Mouse (Mus musculus): ENCODE measurements around the gene Exoc8. TPM values are rescaled to one million over a fixed set of nuclear protein-coding genes. Genes with fewer than 3 reads are reported as not detected.

The Exoc8 gene
- total and polyA plus RNA-seq, 3 experiments: 9.5 to 16.9 TPM; not detected in 1

DNA sequence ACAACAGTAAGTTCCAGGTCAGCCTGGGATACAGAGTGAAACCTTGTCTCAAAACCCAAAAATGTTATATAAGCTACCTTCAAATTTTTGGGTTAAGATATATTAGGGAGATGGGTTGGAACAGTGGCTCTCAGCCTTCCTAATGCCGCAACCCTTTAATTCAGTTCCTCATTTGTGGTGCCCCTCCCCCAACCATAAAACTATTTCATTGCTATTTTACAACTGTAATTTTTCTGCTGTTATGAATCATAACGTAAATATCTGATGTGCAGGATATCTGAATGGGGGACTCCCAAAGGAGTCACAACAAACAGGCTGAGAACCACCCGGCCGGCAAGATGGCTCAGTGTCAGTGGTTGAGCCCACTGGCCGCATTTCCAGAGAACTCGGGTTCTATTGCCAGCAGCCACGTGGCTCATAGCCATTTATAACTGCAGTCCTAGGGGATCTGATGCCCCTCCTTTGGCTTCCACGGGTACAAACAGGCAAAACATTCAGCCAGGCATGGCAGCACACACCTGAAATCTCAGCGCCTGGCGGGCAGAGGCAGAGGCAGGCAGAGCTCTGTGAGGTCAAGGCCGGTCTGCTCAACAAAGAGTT is 25.1 kb upstream of the Exoc8 start (continued):
- TF ChIP-seq KAT2A (conservative IDR thresholded peaks at IDR 0.05; ENCODE audit: low read depth, low read length) (no peak), GABPA (IDR thresholded peaks at IDR 0.05; ENCODE audit: low read depth, low read length) (no peak), NRF1 (IDR thresholded peaks at IDR 0.05; ENCODE audit: insufficient read depth, low read depth, low read length, poor library complexity, severe bottlenecking) (no peak), NELFE (IDR thresholded peaks at IDR 0.05; ENCODE audit: low read depth, low read length) (0 out of 2 replicates have a peak, but pooled peaks have one; percentile 20), ZMIZ1 (IDR thresholded peaks at IDR 0.05; ENCODE audit: low read depth, low read length) (no peak), HCFC1 (IDR thresholded peaks at IDR 0.05; ENCODE audit: low read depth, low read length) (0 out of 2 replicates have a peak, but pooled peaks have one; percentile 33), MAFK (IDR thresholded peaks at IDR 0.05; ENCODE audit: borderline replicate concordance, low read depth, low read length) (no peak), GATA1 (IDR thresholded peaks at IDR 0.05; ENCODE audit: low read depth, low read length) (peak; percentile 35; the same call in 1 of the 2 replicates)

DNA sequence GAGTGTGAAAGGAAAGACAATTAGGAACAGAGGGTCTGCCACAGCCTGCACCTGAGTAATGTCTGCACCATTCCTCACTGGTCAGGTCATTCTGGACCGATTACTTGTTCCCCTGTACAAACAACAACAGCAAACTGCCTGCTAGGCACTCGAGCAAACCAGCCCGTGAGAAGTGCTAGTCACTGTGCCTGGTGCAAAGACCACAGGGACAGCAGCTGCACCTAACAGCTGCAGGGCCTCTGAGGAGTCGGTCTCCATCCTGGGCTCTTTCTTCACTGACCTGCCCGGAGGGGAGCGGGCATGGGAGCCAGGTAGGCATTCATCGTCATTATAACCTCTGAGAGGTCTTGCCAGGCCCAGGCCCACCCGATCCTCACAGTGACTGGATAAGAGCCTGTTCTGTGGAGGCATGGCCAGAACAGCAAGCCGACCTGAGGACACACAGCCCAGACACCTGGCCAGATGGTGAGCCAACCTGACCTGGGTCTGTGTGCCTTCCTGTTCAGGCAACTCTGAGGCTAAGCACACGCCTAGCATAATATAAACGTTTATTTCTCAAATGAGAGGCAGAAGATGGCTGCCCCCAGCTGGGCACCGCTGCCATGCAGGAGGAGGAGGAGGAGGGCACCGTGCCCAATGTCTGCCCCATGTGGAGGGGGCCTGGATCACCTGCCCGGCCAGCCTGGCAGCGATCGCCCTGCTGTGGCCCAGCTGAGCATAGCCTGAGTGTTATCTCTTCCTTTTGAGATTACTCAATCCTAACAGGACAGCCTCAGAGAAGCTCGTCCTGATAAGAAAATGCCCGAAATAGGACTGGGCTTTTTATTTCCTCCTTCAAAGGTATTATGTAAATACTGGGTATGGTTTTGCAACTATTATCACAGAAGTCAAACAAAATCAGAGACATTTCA is 24.1 kb upstream of the Exoc8 start:
- DNase-seq (ENCODE audit: low read depth, low spot score): peak; percentile 38
- peaks cover 3 to 17% of the 10 kb centered on the region in 2 experiments for H3K36me3 ChIP-seq (ENCODE audit: control insufficient read depth in 1 of 2, insufficient read depth in 2 of 2, low read length in 2 of 2)
- H3K4me1 ChIP-seq (ENCODE audit: control insufficient read depth in 1 of 2, insufficient read depth in 2 of 2, low read length in 2 of 2): peaks cover 6 to 19% of the 10 kb centered on the region in 2 experiments
- peak overlapping the region in 1 of 2 experiments; percentile 20; a peak in 1 of 4 replicates for H3K4me3 ChIP-seq (ENCODE audit: control insufficient read depth in 1 of 2, insufficient read depth in 1 of 2, low read depth in 2 of 2, low read length in 2 of 2)
- H3K9me3 ChIP-seq (replicated peaks; ENCODE audit: insufficient read depth, low read length): no peaks in the 10 kb centered on the region
- H3K79me2 ChIP-seq (ENCODE audit: control insufficient read depth, insufficient read depth, low read length, poor library complexity): peaks cover 26% of the 10 kb centered on the region; the same call in 1 of the 2 replicates
- no peak overlapping the region; the same call in 1 of the 2 replicates for H3K27ac ChIP-seq (ENCODE audit: control insufficient read depth, low read depth, low read length)
- no peaks in the 10 kb centered on the region for H3K27me3 ChIP-seq (ENCODE audit: control insufficient read depth in 1 of 2, insufficient read depth in 2 of 2, low read length in 2 of 2)
- no peak overlapping the region for H3K9ac ChIP-seq (ENCODE audit: control insufficient read depth, low read depth, low read length, poor library complexity, severe bottlenecking)
- TF ChIP-seq TAL1 (IDR thresholded peaks at IDR 0.05; ENCODE audit: low read length): no peak; the same call in 1 of the 2 replicates
- no peak for TF ChIP-seq ZNF384 (IDR thresholded peaks at IDR 0.05; ENCODE audit: low read depth, low read length)
- no peak for TF ChIP-seq GABPA (IDR thresholded peaks at IDR 0.05; ENCODE audit: low read depth, low read length)
- no peak for TF ChIP-seq MYB (IDR thresholded peaks at IDR 0.05; ENCODE audit: low read depth, low read length)
- no peak for TF ChIP-seq NELFE (IDR thresholded peaks at IDR 0.05; ENCODE audit: low read depth, low read length)
- no peak for TF ChIP-seq ZMIZ1 (IDR thresholded peaks at IDR 0.05; ENCODE audit: low read depth, low read length)
- TF ChIP-seq CTCF (IDR thresholded peaks at IDR 0.05 in 2 of 3, conservative IDR thresholded peaks at IDR 0.05 in 1 of 3; ENCODE audit: control insufficient read depth in 1 of 3, insufficient read depth in 1 of 3, low read depth in 2 of 3, low read length in 3 of 3, poor library complexity in 1 of 3, severe bottlenecking in 1 of 3): no peak
- no peak for TF ChIP-seq SMC3 (IDR thresholded peaks at IDR 0.05; ENCODE audit: low read depth, low read length)
- peak; percentile 51 for TF ChIP-seq SIN3A (IDR thresholded peaks at IDR 0.05; ENCODE audit: low read length)
- TF ChIP-seq MXI1 (IDR thresholded peaks at IDR 0.05; ENCODE audit: low read depth, low read length): no peak
- TF ChIP-seq MAX (IDR thresholded peaks at IDR 0.05; ENCODE audit: low read length): no peak
- peak; percentile 97 for TF ChIP-seq MEF2A (IDR thresholded peaks at IDR 0.05; ENCODE audit: extremely low read depth, insufficient replicate concordance, low read depth, low read length, poor library complexity, severe bottlenecking)
- TF ChIP-seq MAFK (IDR thresholded peaks at IDR 0.05; ENCODE audit: borderline replicate concordance, low read depth, low read length): 0 out of 2 replicates have a peak, but pooled peaks have one; percentile 6
- peak; percentile 96 for TF ChIP-seq ETS1 (IDR thresholded peaks at IDR 0.05; ENCODE audit: low read depth, low read length)
- TF ChIP-seq USF1 (IDR thresholded peaks at IDR 0.05; ENCODE audit: low read depth, low read length): no peak
- no peak for TF ChIP-seq ZKSCAN1 (IDR thresholded peaks at IDR 0.05; ENCODE audit: low read depth, low read length)
- no peak for TF ChIP-seq CHD2 (IDR thresholded peaks at IDR 0.05; ENCODE audit: low read length)
- TF ChIP-seq POLR2AphosphoS5 (IDR thresholded peaks at IDR 0.05; ENCODE audit: borderline replicate concordance, low read depth, low read length): no peak
- TF ChIP-seq JUND (IDR thresholded peaks at IDR 0.05; ENCODE audit: low read depth, low read length): no peak
- no peak for TF ChIP-seq RAD21 (IDR thresholded peaks at IDR 0.05; ENCODE audit: low read depth, low read length)
- TF ChIP-seq BHLHE40 (IDR thresholded peaks at IDR 0.05; ENCODE audit: borderline replicate concordance, low read depth, low read length): 0 out of 2 replicates have a peak, but pooled peaks have one; percentile 9
- TF ChIP-seq E2F4 (IDR thresholded peaks at IDR 0.05; ENCODE audit: borderline replicate concordance, low read depth, low read length): no peak
- TF ChIP-seq ZC3H11A (IDR thresholded peaks at IDR 0.05; ENCODE audit: low read depth, low read length): no peak
- no peak for TF ChIP-seq MAZ (IDR thresholded peaks at IDR 0.05; ENCODE audit: low read depth, low read length)
- TF ChIP-seq TBP (IDR thresholded peaks at IDR 0.05; ENCODE audit: low read depth, low read length): no peak
- no peak for TF ChIP-seq HCFC1 (IDR thresholded peaks at IDR 0.05; ENCODE audit: low read depth, low read length)
- TF ChIP-seq RCOR1 (IDR thresholded peaks at IDR 0.05; ENCODE audit: low read depth, low read length): peak; percentile 97
- TF ChIP-seq TCF12 (IDR thresholded peaks at IDR 0.05; ENCODE audit: low read depth, low read length): peak; percentile 77

Measured in MEL (cell line).